Mouse (Mus musculus): ENCODE measurements at regions not wholly inside any gene's neighbourhood (a gene's known extent, or its start where the extent isn't known, plus 50 kb on each side); places are given as distances from the start of the nearest gene placed in this dataset.
A peak's percentile ranks its signal among the peaks of the same experiment; 100 is the strongest.

DNA sequence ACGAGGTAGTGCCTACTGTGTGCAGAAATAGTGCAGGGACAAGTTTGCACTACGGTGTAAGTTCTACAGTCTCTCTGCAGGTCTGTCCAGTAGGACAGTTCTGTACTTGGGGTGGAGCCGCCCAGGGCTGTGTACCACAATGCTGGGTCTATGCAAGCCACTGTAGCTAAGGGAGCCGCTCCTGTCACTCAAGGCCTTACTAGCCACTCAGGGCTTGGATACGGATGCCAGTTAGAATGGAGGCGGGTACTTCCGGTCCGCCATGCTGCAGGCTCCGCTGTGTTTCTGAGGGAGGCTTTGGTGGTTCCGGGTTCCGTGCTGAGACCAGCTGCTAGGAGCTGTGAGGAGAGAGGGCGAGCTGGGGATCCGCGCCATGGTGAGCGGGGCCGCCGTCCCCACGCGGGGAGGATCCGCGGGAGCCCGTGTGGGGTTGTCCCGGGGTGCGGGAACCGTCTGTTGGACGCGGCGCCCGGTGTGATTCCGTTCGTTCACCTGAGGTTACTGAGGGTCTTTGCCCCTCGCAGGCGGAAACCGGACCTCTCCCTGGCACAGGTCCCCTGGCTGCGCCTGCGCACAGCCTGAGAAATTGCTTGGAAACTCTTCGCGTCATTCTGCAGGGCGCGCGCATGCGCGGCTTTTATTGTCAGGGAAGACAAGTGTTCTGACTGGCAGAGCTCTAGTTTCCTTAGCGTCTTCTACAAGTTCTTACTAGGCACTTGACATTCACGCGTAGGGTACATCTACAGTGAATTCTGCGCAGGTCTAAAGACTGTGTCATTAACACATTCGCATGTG is 51.0 kb upstream of the Zfp873 start:
- peak; percentile 68 for DNase-seq

Measured in kidney, adult 11 months (tissue).